Mouse (Mus musculus) midbrain, postnatal 0 days (tissue): ENCODE data around the gene Fam186a. TPM values are rescaled to one million over a fixed set of nuclear protein-coding genes. Genes with fewer than 3 reads are reported as not detected.
A peak's percentile ranks its signal among the peaks of the same experiment; 100 is the strongest.

Experiments
- ATAC-seq: fragments of 200-750 bp; cut with Nextera tagmentation; 2 replicates; pipeline ENCODE4 v1.8.0; 2017; ENCODE audit warnings: moderate number of reproducible peaks, mild to moderate bottlenecking, moderate TSS enrichment, moderate library complexity; ENCODE audit not compliant: low FRiP score
- DNase-seq: peaks from one replicate; pipeline ENCODE4 v3.0.0-alpha.2; 2015; ENCODE audit warnings: low spot score
- H3K27ac ChIP-seq: fragments of 300-500 bp; sonication (generic); 2 replicates; pipeline ENCODE4 v1.5.1; 2014; ENCODE audit warnings: low read depth, mild to moderate bottlenecking, low read length, mixed read lengths
- H3K27me3 ChIP-seq: fragments of 300-500 bp; sonication (generic); 2 replicates; pipeline ENCODE4 v1.6.1; 2014; ENCODE audit warnings: low read length, control low read depth, mixed read lengths; ENCODE audit not compliant: insufficient read depth
- H3K36me3 ChIP-seq: fragments of 300-500 bp; sonication (generic); 2 replicates; pipeline ENCODE4 v1.6.1; 2014; ENCODE audit warnings: low read length, control low read depth, mixed read lengths; ENCODE audit not compliant: insufficient read depth
- H3K4me1 ChIP-seq: fragments of 300-500 bp; sonication (generic); 2 replicates; pipeline ENCODE4 v1.6.1; 2014; ENCODE audit warnings: mild to moderate bottlenecking, control low read depth, antibody characterized with exemption, low read length, mixed read lengths; ENCODE audit not compliant: insufficient read depth
- H3K4me2 ChIP-seq: fragments of 300-500 bp; sonication (generic); 2 replicates; pipeline ENCODE4 v1.6.1; 2014; ENCODE audit warnings: low read depth, mild to moderate bottlenecking, low read length, mixed read lengths; ENCODE audit not compliant: poor library complexity, severe bottlenecking
- H3K4me3 ChIP-seq: fragments of 300-500 bp; sonication (generic); 2 replicates; pipeline ENCODE4 v1.5.1; 2014; ENCODE audit warnings: low read depth, mild to moderate bottlenecking, low read length, moderate library complexity
- H3K9ac ChIP-seq: fragments of 300-500 bp; sonication (generic); replicated peaks from 2 replicates; pipeline ENCODE4 v1.6.1; 2014; ENCODE audit warnings: mild to moderate bottlenecking, low read length, moderate library complexity, mixed read lengths; ENCODE audit not compliant: poor library complexity, severe bottlenecking
- H3K9me3 ChIP-seq: fragments of 300-500 bp; sonication (generic); 2 replicates; pipeline ENCODE4 v1.6.1; 2016; ENCODE audit warnings: low read length, control low read depth
- CTCF ChIP-seq: IDR thresholded peaks from 2 replicates; pipeline ENCODE4 v1.5.1; 2016; ENCODE audit warnings: antibody characterized with exemption, mild to moderate bottlenecking
- WGBS: fragments of 180-500 bp; shearing (Covaris S2); extraction: QIAGEN DNeasy Blood & Tissue Kit; methylation state at CpG from one replicate; pipeline ENCODE4 v1.1.7; 2014; 5-methylcytosine and 5-hydroxymethylcytosine counted together
- polyA plus RNA-seq: library from polyadenylated mRNA; unstranded; fragments of >200 nt; fragmentation: Nextera tagmentation; extraction: Ambion mirVana; gene quantifications from 2 replicates; pipeline ENCODE4 v1.2.1, GENCODE M21; 2015
- total RNA-seq: library from RNA; depleted of rRNA; stranded (reverse); fragments of >200 nt; gene quantifications from 2 replicates; pipeline ENCODE4 v1.2.3, GENCODE M21; 2014

Fam186a gene
- total and polyA plus RNA-seq, 2 experiments from 2014 or later = not detected

DNA sequence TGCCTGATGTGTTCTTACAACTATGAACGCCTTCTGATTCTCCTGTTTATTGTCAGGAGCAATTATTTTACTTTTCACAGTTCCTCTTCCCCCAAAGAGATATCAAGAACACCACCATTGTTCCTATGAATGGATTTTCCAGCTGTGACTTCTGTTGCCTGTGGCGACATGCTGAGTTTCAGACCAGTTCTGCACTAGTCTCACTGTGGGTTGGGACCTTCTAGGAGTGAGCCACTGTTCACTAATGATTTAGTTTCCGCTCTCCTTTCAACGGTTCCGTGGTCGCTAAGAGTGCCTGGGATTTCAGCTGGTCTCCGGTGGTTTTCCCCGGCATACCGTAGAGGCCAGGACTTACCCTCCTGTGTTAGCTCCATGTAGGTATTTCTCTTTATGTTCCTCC is 62.0 kb downstream of the Fam186a start:
- H3K4me2 ChIP-seq = no peak overlapping the region
- ATAC-seq (no peak), DNase-seq (no peak)
- H3K9me3 ChIP-seq = no peaks in the 10 kb centered on the region
- no peak overlapping the region for H3K4me3 ChIP-seq
- TF ChIP-seq CTCF = no peak
- no peaks in the 10 kb centered on the region for H3K4me1 ChIP-seq
- no peaks in the 10 kb centered on the region for H3K27me3 ChIP-seq
- WGBS = 69% methylated on average over 9 of the region's 9 CpGs
- H3K27ac ChIP-seq = no peak overlapping the region
- H3K9ac ChIP-seq = no peak overlapping the region
- no peaks in the 10 kb centered on the region for H3K36me3 ChIP-seq

GRCm38 (mm10) chr15:99904333-99904732 is 62.5 kb downstream of the Fam186a start:
- Histone ChIP-seq H3K9ac (no peak overlapping the region), H3K4me2 (no peak overlapping the region), H3K36me3 (no peaks in the 10 kb centered on the region), H3K27ac (no peak overlapping the region), H3K27me3 (no peaks in the 10 kb centered on the region), H3K4me1 (no peaks in the 10 kb centered on the region), H3K4me3 (no peak overlapping the region), H3K9me3 (no peaks in the 10 kb centered on the region)
- DNase-seq (peak; percentile 85), ATAC-seq (peak; percentile 16; the same call in 1 of the 2 replicates)
- TF ChIP-seq CTCF = peak; percentile 90
- WGBS = 8% methylated on average over 4 of the region's 4 CpGs

DNA sequence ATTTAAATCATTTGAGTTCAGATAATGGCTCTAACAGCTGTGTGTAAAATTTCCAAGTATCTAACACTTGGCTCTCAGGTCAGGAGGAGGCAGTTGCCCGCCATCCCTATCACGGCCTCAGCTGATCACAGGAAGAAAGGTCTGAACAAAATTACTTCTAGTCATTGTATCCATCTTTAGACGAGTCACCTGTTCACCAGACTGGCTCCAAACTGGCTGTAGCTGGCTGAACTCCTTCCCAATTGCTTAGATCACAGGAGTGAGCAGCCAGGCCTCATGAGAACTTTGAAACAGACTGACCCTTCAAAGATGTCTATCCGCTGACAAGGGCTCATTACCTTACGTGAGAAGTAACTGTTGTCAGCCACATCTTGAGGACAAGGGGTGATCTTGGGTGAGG is 63.6 kb downstream of the Fam186a start:
- H3K27me3 ChIP-seq = no peaks in the 10 kb centered on the region
- H3K4me3 ChIP-seq = no peak overlapping the region
- no peak overlapping the region for H3K27ac ChIP-seq
- 88% methylated on average over 5 of the region's 5 CpGs for WGBS
- no peak overlapping the region for H3K9ac ChIP-seq
- H3K4me2 ChIP-seq = no peak overlapping the region
- no peaks in the 10 kb centered on the region for H3K36me3 ChIP-seq
- no peaks in the 10 kb centered on the region for H3K9me3 ChIP-seq
- no peak for DNase-seq
- H3K4me1 ChIP-seq = no peaks in the 10 kb centered on the region
- TF ChIP-seq CTCF = no peak
- ATAC-seq = no peak

DNA sequence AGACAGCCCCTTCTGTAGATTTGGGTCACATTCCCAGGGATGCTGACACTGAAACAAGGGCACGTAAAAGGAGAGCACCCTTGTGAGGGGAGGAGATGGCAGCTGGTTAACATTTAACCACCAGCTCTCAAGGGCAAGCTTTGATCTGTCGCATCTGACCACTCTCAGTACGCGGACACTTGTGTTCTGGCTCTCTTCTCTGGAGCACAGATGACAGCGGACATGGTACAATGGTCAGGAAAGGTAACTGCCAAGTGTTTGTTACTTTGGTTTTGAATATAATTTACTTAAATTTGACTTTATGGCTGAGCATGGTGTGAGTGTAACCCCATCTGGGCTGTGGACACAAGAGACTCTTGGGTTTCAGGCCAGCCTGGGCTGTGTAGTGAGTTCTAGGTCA is 64.1 kb downstream of the Fam186a start:
- no peaks in the 10 kb centered on the region for H3K36me3 ChIP-seq
- ATAC-seq = no peak

DNA sequence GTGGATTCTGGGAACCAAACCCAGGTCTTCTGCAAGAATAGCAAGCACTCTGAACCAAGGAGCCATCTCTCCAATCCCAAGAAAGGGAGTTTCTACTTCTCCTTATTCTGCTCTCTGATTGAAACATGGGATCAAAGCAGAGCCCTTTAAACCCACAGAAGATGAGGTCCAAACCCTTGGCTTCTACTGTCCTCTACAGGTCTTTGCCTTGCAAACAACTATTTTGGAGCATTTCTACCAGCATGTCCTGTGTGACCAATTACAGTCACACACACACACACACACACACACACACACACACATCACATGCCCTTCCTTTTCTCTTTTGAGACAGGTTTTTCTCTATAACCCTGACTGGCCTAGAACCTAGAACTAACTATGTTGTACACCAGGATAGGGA is 70.2 kb downstream of the Fam186a start:
- no peak overlapping the region for H3K27ac ChIP-seq
- peak; percentile 41 for TF ChIP-seq CTCF
- no peak overlapping the region for H3K4me2 ChIP-seq
- H3K36me3 ChIP-seq = no peaks in the 10 kb centered on the region
- no peak for ATAC-seq
- no peaks in the 10 kb centered on the region for H3K4me1 ChIP-seq
- no peaks in the 10 kb centered on the region for H3K9me3 ChIP-seq
- DNase-seq = no peak
- H3K4me3 ChIP-seq = no peak overlapping the region
- no peak overlapping the region for H3K9ac ChIP-seq
- no peaks in the 10 kb centered on the region for H3K27me3 ChIP-seq

More for the DNA sequence above, 64.1 kb downstream of the Fam186a start:
- Histone ChIP-seq H3K4me1 (no peaks in the 10 kb centered on the region), H3K9ac (no peak overlapping the region), H3K9me3 (no peaks in the 10 kb centered on the region), H3K4me3 (no peak overlapping the region), H3K27me3 (no peaks in the 10 kb centered on the region), H3K27ac (no peak overlapping the region), H3K4me2 (no peak overlapping the region)
- WGBS = 87% methylated on average over 5 of the region's 5 CpGs
- TF ChIP-seq CTCF = no peak
- DNase-seq = no peak

DNA sequence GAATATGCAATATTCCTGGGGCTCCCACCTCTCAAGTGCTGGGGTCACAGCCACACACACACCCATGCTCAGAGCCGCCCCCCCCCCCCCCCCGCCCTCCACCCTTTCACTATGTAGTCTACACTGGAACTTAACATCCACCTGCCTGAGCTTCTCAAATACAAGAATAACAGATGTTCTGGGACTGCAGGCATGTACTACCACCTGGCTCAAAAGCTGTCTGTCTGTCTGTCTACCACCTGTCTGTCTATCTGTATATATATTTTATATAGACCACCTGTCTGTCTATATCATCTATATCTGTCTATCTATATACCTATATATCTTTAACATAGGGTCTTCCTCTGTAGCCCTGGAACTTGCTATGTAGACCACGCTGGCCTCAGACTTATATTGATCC is 75.5 kb downstream of the Fam186a start:
- no peak for TF ChIP-seq CTCF
- 84% methylated on average over 2 of the region's 3 CpGs for WGBS

More for the DNA sequence above, 75.5 kb downstream of the Fam186a start:
- no peak overlapping the region for H3K9ac ChIP-seq
- 0 out of 2 replicates have a peak, but pooled peaks cover 3% of the 10 kb centered on the region for H3K4me1 ChIP-seq
- H3K27me3 ChIP-seq = no peaks in the 10 kb centered on the region
- ATAC-seq (no peak), DNase-seq (no peak)
- no peak overlapping the region for H3K4me2 ChIP-seq
- no peaks in the 10 kb centered on the region for H3K36me3 ChIP-seq
- no peaks in the 10 kb centered on the region for H3K9me3 ChIP-seq
- H3K27ac ChIP-seq = no peak overlapping the region
- H3K4me3 ChIP-seq = no peak overlapping the region
